Mouse (Mus musculus) embryonic fibroblast, embryonic 13.5 days (primary cell): Measurements from ENCODE around the gene Zfp36l1.

Source experiments
- CTCF ChIP-seq: IDR thresholded peaks from 2 replicates; pipeline ENCODE4 v1.5.1; 2011; ENCODE audit warnings: mild to moderate bottlenecking, control low read depth, low read length, moderate library complexity, borderline replicate concordance; ENCODE audit not compliant: insufficient read depth
- POLR2A ChIP-seq: IDR thresholded peaks from 2 replicates; pipeline ENCODE4 v1.6.1; 2011; ENCODE audit warnings: low read depth, mild to moderate bottlenecking, control low read depth, low read length, moderate library complexity

DNA sequence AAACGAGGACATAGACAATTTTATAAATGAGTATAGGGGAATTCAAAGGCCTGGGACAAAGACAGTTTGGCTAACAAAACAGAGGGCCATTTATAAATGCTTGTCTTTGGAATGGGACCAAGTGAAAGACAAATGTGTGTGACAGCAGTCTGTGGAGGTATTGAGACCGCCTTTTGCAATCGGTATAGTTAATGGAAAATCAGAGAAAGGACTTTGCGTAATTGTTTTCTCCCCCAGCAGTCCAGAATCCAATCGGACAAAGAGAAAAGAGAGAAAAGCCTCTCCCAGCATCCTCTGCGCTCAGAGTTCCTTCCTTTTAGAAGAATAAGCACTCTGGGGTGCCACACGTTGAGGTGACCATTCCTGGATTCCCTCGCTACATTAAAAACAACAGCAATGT, 32.6 kb upstream of the Zfp36l1 start:
- TF ChIP-seq POLR2A (no peak), CTCF (no peak)
